Mouse (Mus musculus): Measurements from ENCODE around the gene Rbm5. TPM values are rescaled to one million over a fixed set of nuclear protein-coding genes. Genes with fewer than 3 reads are reported as not detected.

The Rbm5 gene
- total and polyA plus RNA-seq, 3 experiments: 67.6 to 85.3 (median 83.6) TPM

DNA sequence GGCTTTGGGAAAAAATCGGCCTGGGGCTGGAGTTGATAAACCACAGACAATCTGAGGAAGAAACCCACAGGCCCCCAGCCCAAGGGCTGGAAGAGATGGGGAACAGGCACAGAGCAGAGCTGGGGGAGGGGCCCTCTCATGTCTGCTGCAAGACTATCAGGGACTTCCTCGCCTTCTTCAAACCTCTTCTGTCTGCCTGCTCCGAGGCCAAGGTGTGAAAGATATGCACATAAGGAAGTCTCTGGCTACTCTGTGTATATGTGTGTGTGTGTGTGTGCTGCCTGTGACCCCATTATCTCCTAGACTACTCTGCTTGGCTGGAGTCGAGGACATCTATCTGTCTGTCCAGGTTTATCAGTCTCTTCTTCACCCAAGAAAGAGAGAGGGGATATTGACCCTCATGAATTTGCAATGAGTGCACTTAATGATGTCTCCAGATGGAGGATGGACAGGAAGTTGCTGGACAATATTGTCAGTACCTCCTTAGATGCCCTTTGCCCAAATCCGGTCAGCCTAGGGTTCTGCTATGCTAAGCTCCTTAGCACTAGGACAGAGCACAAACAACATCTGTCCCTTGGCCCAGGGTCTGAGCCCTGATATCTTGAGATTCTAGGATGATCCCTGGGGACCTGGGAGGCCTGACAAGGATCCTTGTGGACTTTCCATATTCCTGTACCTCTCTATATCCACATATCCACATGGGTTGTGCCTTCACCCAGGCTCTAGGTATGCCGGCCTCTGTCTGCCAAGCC lies 41.7 kb downstream of the Rbm5 start:
- H3K27ac ChIP-seq (ENCODE audit: insufficient read depth, low read depth): no peak overlapping the region
- no peaks in the 10 kb centered on the region for H3K36me3 ChIP-seq (replicated peaks in 1 of 2; ENCODE audit: control insufficient read depth in 1 of 2, insufficient read depth in 1 of 2, low read length in 1 of 2)
- no peak for DNase-seq (ENCODE audit: extremely low read depth)
- no peak overlapping the region for H3K4me3 ChIP-seq (replicated peaks in 1 of 3; ENCODE audit: low read depth in 2 of 3, low read length in 2 of 3, poor library complexity in 1 of 3)
- TF ChIP-seq IRF4 (IDR thresholded peaks at IDR 0.05; ENCODE audit: low read depth, low read length): no peak
- TF ChIP-seq POLR2A (IDR thresholded peaks at IDR 0.05; ENCODE audit: low read depth, low read length): no peak
- no peak overlapping the region for H3K4me2 ChIP-seq (ENCODE audit: insufficient read depth, low read depth, poor library complexity, severe bottlenecking)
- H3K27me3 ChIP-seq (replicated peaks): peaks cover 70% of the 10 kb centered on the region
- no peak overlapping the region for H3K9ac ChIP-seq (ENCODE audit: insufficient read depth, low read depth)
- H3K79me2 ChIP-seq (replicated peaks; ENCODE audit: control insufficient read depth, extremely low read depth, insufficient read depth, poor library complexity, severe bottlenecking): no peaks in the 10 kb centered on the region
- H3K9me3 ChIP-seq (replicated peaks; ENCODE audit: low read length): no peaks in the 10 kb centered on the region
- H3K4me1 ChIP-seq (ENCODE audit: control insufficient read depth in 1 of 2, insufficient read depth in 2 of 2): 0 out of 4 replicates have a peak, but pooled peaks cover 0 to 3% of the 10 kb centered on the region in 2 experiments
- in situ Hi-C loops (cut with MboI; ENCODE audit: low pct_ligation_motif_present, low pct_unique_long_range_greater_than_20kb, low sequenced_read_pairs): no loop called here
- dilution Hi-C loops (cut with MboI; ENCODE audit: extremely low pct_ligation_motif_present, extremely low pct_unique_long_range_greater_than_20kb, low sequenced_read_pairs): no loop called here

DNA sequence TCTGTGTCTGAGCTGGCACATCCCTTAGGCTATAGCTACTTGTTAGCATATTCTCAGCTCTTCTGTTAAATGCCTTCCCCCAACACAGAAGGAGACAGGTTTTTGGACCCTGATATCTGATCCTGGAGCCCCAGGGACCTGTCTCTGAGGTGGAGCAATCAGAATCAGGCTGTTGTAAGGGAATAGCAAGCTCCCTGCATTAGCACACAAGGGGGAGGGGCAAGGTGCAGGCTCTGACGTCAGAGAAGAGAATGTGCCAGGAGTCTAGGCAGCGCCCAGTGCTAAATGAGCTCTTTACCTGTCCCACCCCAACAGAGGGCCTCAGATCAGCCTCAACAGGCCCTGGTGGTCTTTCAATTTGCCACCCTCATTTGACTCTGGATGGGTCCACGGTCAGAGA lies 43.8 kb downstream of the Rbm5 start:
- no peak overlapping the region for H3K27ac ChIP-seq (ENCODE audit: insufficient read depth, low read depth)
- no peak overlapping the region for H3K4me2 ChIP-seq (ENCODE audit: insufficient read depth, low read depth, poor library complexity, severe bottlenecking)
- dilution Hi-C loops (cut with MboI; ENCODE audit: extremely low pct_ligation_motif_present, extremely low pct_unique_long_range_greater_than_20kb, low sequenced_read_pairs) (no loop called here), in situ Hi-C loops (cut with MboI; ENCODE audit: low pct_ligation_motif_present, low pct_unique_long_range_greater_than_20kb, low sequenced_read_pairs) (no loop called here)
- no peak for DNase-seq (ENCODE audit: extremely low read depth)
- peaks cover 0 to 8% of the 10 kb centered on the region in 2 experiments; a peak in 1 of 4 replicates for H3K4me1 ChIP-seq (ENCODE audit: control insufficient read depth in 1 of 2, insufficient read depth in 2 of 2)
- H3K79me2 ChIP-seq (replicated peaks; ENCODE audit: control insufficient read depth, extremely low read depth, insufficient read depth, poor library complexity, severe bottlenecking): no peaks in the 10 kb centered on the region
- no peak overlapping the region for H3K4me3 ChIP-seq (replicated peaks in 1 of 3; ENCODE audit: low read depth in 2 of 3, low read length in 2 of 3, poor library complexity in 1 of 3)
- TF ChIP-seq TBP (conservative IDR thresholded peaks at IDR 0.05; ENCODE audit: low read depth, low read length) (no peak), RCOR1 (conservative IDR thresholded peaks at IDR 0.05; ENCODE audit: low read depth, low read length) (no peak)
- H3K9me3 ChIP-seq (replicated peaks; ENCODE audit: low read length): no peaks in the 10 kb centered on the region
- H3K27me3 ChIP-seq (replicated peaks): peaks cover 80% of the 10 kb centered on the region
- H3K36me3 ChIP-seq (replicated peaks in 1 of 2; ENCODE audit: control insufficient read depth in 1 of 2, insufficient read depth in 1 of 2, low read length in 1 of 2): no peaks in the 10 kb centered on the region
- no peak overlapping the region for H3K9ac ChIP-seq (ENCODE audit: insufficient read depth, low read depth)

DNA sequence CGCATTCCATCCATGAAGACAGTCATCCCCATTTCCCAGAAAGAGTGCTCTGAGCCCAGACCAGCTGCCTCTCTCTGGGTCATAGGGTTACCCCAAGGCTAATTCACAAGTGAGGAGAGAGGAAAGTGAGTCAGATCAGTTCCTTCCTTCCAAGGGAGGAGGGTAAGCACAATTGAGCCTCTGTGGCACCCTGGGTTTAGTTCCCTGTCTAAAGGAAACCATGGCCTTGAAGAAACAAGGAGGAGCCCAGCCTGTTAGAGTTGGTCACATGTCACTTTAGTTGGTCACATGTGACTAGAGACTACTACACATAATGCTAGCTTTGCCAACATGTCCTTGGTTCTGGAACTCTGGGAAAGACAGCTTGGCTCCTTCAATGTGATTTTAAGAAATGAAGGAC lies 46.0 kb downstream of the Rbm5 start:
- H3K9ac ChIP-seq (ENCODE audit: insufficient read depth, low read depth): no peak overlapping the region
- no peak overlapping the region for H3K27ac ChIP-seq (ENCODE audit: insufficient read depth, low read depth)
- H3K4me1 ChIP-seq (ENCODE audit: control insufficient read depth in 1 of 2, insufficient read depth in 2 of 2): peaks cover 0 to 8% of the 10 kb centered on the region in 2 experiments; a peak in 1 of 4 replicates
- no peak overlapping the region for H3K4me3 ChIP-seq (replicated peaks in 1 of 3; ENCODE audit: low read depth in 2 of 3, low read length in 2 of 3, poor library complexity in 1 of 3)
- dilution Hi-C loops (cut with MboI; ENCODE audit: extremely low pct_ligation_motif_present, extremely low pct_unique_long_range_greater_than_20kb, low sequenced_read_pairs): no loop called here
- H3K79me2 ChIP-seq (replicated peaks; ENCODE audit: control insufficient read depth, extremely low read depth, insufficient read depth, poor library complexity, severe bottlenecking): no peaks in the 10 kb centered on the region
- peaks cover 85% of the 10 kb centered on the region for H3K27me3 ChIP-seq (replicated peaks)
- no peak for DNase-seq (ENCODE audit: extremely low read depth)
- no peak overlapping the region for H3K4me2 ChIP-seq (ENCODE audit: insufficient read depth, low read depth, poor library complexity, severe bottlenecking)
- TF ChIP-seq MEF2A (IDR thresholded peaks at IDR 0.05; ENCODE audit: borderline replicate concordance, low read depth, low read length) (no peak), TCF12 (IDR thresholded peaks at IDR 0.05; ENCODE audit: low read depth, low read length) (no peak), CHD2 (IDR thresholded peaks at IDR 0.05; ENCODE audit: low read length) (no peak), UBTF (IDR thresholded peaks at IDR 0.05; ENCODE audit: low read depth, low read length) (no peak), NELFE (IDR thresholded peaks at IDR 0.05; ENCODE audit: low read depth, low read length) (no peak), MAFK (IDR thresholded peaks at IDR 0.05; ENCODE audit: insufficient replicate concordance, low read length) (no peak)
- H3K36me3 ChIP-seq (replicated peaks in 1 of 2; ENCODE audit: control insufficient read depth in 1 of 2, insufficient read depth in 1 of 2, low read length in 1 of 2): no peaks in the 10 kb centered on the region
- no peaks in the 10 kb centered on the region for H3K9me3 ChIP-seq (replicated peaks; ENCODE audit: low read length)
- in situ Hi-C loops (cut with MboI; ENCODE audit: low pct_ligation_motif_present, low pct_unique_long_range_greater_than_20kb, low sequenced_read_pairs): no loop called here
